Mouse (Mus musculus) CH12.LX (cell line): ENCODE results near the gene Rapgef4.

Experiments used
- CTCF ChIP-seq, 2 experiments: IDR thresholded peaks in 1 of 2; conservative IDR thresholded peaks in 1 of 2; 2 replicates each; pipeline ENCODE4 v1.5.1; 2011 to 2012; ENCODE audit warnings: low read depth in 2 of 2, low read length in 2 of 2, improper control_type of control experiment in 1 of 2, inconsistent platforms in 1 of 2, mild to moderate bottlenecking in 1 of 2, moderate library complexity in 1 of 2
- ELF1 ChIP-seq: IDR thresholded peaks from 2 replicates; pipeline ENCODE4 v1.6.1; 2014; ENCODE audit warnings: low read depth, mild to moderate bottlenecking, inconsistent platforms, low read length, improper control_type of control experiment
- EP300 ChIP-seq: IDR thresholded peaks from 2 replicates; pipeline ENCODE4 v1.6.1; 2011; ENCODE audit warnings: low read length, improper control_type of control experiment
- HCFC1 ChIP-seq: IDR thresholded peaks from 2 replicates; pipeline ENCODE4 v1.6.1; 2012; ENCODE audit warnings: low read depth, mild to moderate bottlenecking, inconsistent platforms, low read length, improper control_type of control experiment
- KAT2A ChIP-seq: IDR thresholded peaks from 2 replicates; pipeline ENCODE4 v1.6.1; 2012; ENCODE audit warnings: low read length, improper control_type of control experiment, inconsistent platforms; ENCODE audit not compliant: insufficient replicate concordance
- MAX ChIP-seq: IDR thresholded peaks from 2 replicates; pipeline ENCODE4 v1.6.1; 2011; ENCODE audit warnings: low read length, improper control_type of control experiment
- MXI1 ChIP-seq: IDR thresholded peaks from 2 replicates; pipeline ENCODE4 v1.6.1; 2011; ENCODE audit warnings: mild to moderate bottlenecking, low read depth, low read length, improper control_type of control experiment
- POLR2A ChIP-seq: IDR thresholded peaks from 2 replicates; pipeline ENCODE4 v1.6.1; 2011; ENCODE audit warnings: low read depth, mild to moderate bottlenecking, improper control_type of control experiment, low read length
- RAD21 ChIP-seq: IDR thresholded peaks from 2 replicates; pipeline ENCODE4 v1.6.1; 2011; ENCODE audit warnings: low read depth, mild to moderate bottlenecking, low read length, improper control_type of control experiment, moderate library complexity
- SIN3A ChIP-seq: IDR thresholded peaks from 2 replicates; pipeline ENCODE4 v1.6.1; 2012; ENCODE audit warnings: low read length, improper control_type of control experiment, inconsistent platforms
- TCF12 ChIP-seq: IDR thresholded peaks from 2 replicates; pipeline ENCODE4 v1.6.1; 2014; ENCODE audit warnings: low read depth, mild to moderate bottlenecking, inconsistent platforms, low read length, improper control_type of control experiment
- ZC3H11A ChIP-seq: IDR thresholded peaks from 2 replicates; pipeline ENCODE4 v1.6.1; 2012; ENCODE audit warnings: low read depth, mild to moderate bottlenecking, inconsistent platforms, low read length, improper control_type of control experiment

DNA sequence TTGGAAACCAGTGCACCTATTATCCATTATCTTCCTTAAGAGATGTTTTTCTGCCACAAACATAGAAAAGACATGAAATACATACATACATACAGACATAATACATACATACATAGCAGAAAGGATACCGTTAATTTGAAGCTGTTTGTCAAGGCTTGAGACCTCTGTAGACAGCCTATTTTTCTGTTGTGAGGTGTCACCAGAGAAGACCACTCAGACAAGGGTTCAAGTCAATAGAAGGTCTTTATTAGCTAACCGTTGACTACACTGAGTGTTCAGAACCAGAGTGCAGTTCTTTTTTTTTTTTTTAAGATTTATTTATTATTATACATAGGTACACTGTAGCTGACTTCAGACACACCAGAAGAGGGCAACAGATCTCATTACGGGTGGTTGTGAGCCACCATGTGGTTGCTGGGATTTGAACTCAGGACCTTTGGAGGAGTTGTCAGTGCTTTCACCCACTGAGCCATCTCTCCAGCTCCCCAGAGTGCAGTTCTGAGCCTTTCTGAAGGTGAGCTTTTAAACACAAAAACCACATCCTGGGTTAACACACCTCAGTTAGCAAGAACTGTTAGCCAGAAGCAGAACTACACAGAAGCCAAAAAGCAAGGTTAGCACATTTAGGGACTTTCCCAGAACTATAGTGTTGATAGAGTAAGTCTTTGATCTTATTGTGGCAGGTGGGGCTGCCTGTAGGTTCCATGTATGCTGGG, 39.9 kb upstream of the Rapgef4 start:
- TF ChIP-seq KAT2A, result no peak
- no peak for TF ChIP-seq CTCF (conservative IDR thresholded peaks at IDR 0.05 in 1 of 2, IDR thresholded peaks at IDR 0.05 in 1 of 2; ENCODE audit: low read depth in 2 of 2, low read length in 2 of 2)
- TF ChIP-seq MAX, result no peak
- no peak for TF ChIP-seq POLR2A
- no peak for TF ChIP-seq ELF1
- no peak for TF ChIP-seq EP300
- TF ChIP-seq RAD21, result no peak
- no peak for TF ChIP-seq SIN3A
- no peak for TF ChIP-seq TCF12
- no peak for TF ChIP-seq MXI1
- TF ChIP-seq HCFC1, result no peak
- TF ChIP-seq ZC3H11A, result no peak
